ENCODE assay signal across 24 mouse cellular contexts in the genomic region with DNA sequence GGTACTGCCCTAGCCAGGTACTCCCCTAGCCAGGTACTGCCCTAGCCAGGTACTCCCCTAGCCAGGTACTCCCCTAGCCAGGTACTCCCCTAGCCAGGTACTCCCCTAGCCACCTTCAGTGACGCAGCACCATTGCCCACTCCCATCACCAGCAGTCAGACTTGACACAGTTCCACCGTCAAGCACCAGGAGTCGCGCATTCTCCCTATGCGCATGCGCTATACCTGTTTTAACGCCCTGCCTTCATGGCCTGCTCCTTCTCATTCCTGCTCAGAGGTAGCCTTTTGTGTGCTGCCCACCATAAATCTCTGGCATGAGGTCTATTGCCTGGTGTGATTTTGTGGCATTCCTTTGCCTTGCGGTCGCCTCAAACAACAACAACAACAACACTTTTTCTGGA.
"Had no signal": no experiment of that assay in that cellular context is flagged by ENCODE, and none has a peak within 500 bp of the region (broad histone marks: within the 10 kb centered on the region; RNA-seq: fewer than 3 reads in every experiment).

No protein-coding gene starts in this region.

- H3K27me3 ChIP-seq: heart, embryonic 12.5 days; hindbrain, embryonic 12.5 days; intestine, embryonic 15.5 days; limb, embryonic 13.5 days had no signal

- H3K27ac ChIP-seq: gastrocnemius, adult 2 months; heart, embryonic 10.5 days; hindbrain, embryonic 10.5 days; hindbrain, embryonic 12.5 days; hindbrain, embryonic 14.5 days; intestine, embryonic 15.5 days; layer of hippocampus, adult 2 months; left cerebral cortex, adult 2 months; limb, embryonic 13.5 days had no signal

- DNase-seq: gastrocnemius, adult 2 months; gastrocnemius, postnatal 10 days; gastrocnemius, postnatal 25 days; heart, adult 18-20 months; heart, postnatal 10 days; heart, postnatal 4 days; kidney, adult 18-20 months; kidney, adult 8-10 months; kidney, postnatal 10 days; kidney, postnatal 25 days; kidney, postnatal 4 days; liver had no signal

- ATAC-seq: hindbrain, embryonic 16.5 days; inflammation-experienced regulatory T-cells, adult 6 months had no signal

- H3K36me3 ChIP-seq: heart, embryonic 10.5 days; heart, embryonic 12.5 days; hindbrain, embryonic 10.5 days; hindbrain, embryonic 12.5 days; intestine, embryonic 15.5 days; limb, embryonic 13.5 days had no signal

- H3K4me3 ChIP-seq: gastrocnemius, adult 2 months; heart, embryonic 10.5 days; heart, embryonic 12.5 days; hindbrain, embryonic 10.5 days; hindbrain, embryonic 12.5 days; intestine, embryonic 15.5 days; layer of hippocampus, adult 2 months; left cerebral cortex, adult 2 months; limb, embryonic 13.5 days had no signal

- H3K9ac ChIP-seq: heart, embryonic 12.5 days; hindbrain, embryonic 12.5 days; hindbrain, embryonic 14.5 days; intestine, embryonic 15.5 days; limb, embryonic 13.5 days had no signal

- H3K9me3 ChIP-seq: heart, embryonic 10.5 days; heart, embryonic 12.5 days; hindbrain, embryonic 10.5 days; hindbrain, embryonic 12.5 days; intestine, embryonic 15.5 days; limb, embryonic 13.5 days had no signal

- H3K4me2 ChIP-seq: heart, embryonic 12.5 days; hindbrain, embryonic 12.5 days; hindbrain, embryonic 14.5 days; intestine, embryonic 15.5 days; limb, embryonic 13.5 days; liver, embryonic 11.5 days had no signal
